Mouse (Mus musculus): ENCODE results near the gene Dnlz. TPM values are rescaled to one million over a fixed set of nuclear protein-coding genes. Genes with fewer than 3 reads are reported as not detected.

The Dnlz gene
- total and polyA plus RNA-seq, 3 experiments = 22.7 to 25.9 (median 23.2) TPM

- 93% methylated on average over 5 of the region's 5 CpGs for WGBS
- no peak for DNase-seq
- H3K36me3 ChIP-seq (ENCODE audit: control insufficient read depth, insufficient read depth, low read length) = no peaks in the 10 kb centered on the region; the same call in none of the 2 replicates
Measured at GRCm38 (mm10) chr2:26362991-26363390, 11.1 kb upstream of the Dnlz start.

GRCm38 (mm10) chr2:26360772-26361171 is 8.9 kb upstream of the Dnlz start, which contains the start of gene Card9:
Gene Card9 (minus strand): TSS chr2:26360918.
- WGBS = 52% methylated on average over 3 of the region's 3 CpGs
- TF ChIP-seq CTCF (IDR thresholded peaks at IDR 0.05) = no peak
- no peak for TF ChIP-seq EP300 (IDR thresholded peaks at IDR 0.05; ENCODE audit: insufficient read depth, low read depth, low read length)
- TF ChIP-seq POLR2A (IDR thresholded peaks at IDR 0.05; ENCODE audit: insufficient read depth, low read depth, low read length) = no peak
- peak; percentile 32 to 56 for DNase-seq
- intact Hi-C loops (cut with DNase I) = no loop called here
- Histone ChIP-seq H3K27me3 (ENCODE audit: control insufficient read depth, insufficient read depth, low read length) (no peaks in the 10 kb centered on the region), H3K36me3 (ENCODE audit: control insufficient read depth, insufficient read depth, low read length) (no peaks in the 10 kb centered on the region), H3K27ac (peak within 1 kb of the TSS; percentile 77), H3K9ac (ENCODE audit: low read depth, low read length) (peak within 1 kb of the TSS; percentile 45; the same call in 1 of the 2 replicates), H3K79me2 (replicated peaks; ENCODE audit: control insufficient read depth, insufficient read depth, low read length) (no peaks in the 10 kb centered on the region), H3K4me1 (ENCODE audit: control insufficient read depth, insufficient read depth, low read length) (peaks cover 11% of the 10 kb centered on the region), H3K4me3 (no peak within 1 kb of the TSS)

More at GRCm38 (mm10) chr2:26362991-26363390, 11.1 kb upstream of the Dnlz start:
- Histone ChIP-seq H3K27me3 (ENCODE audit: control insufficient read depth, insufficient read depth, low read length) (no peaks in the 10 kb centered on the region), H3K4me3 (no peak overlapping the region), H3K27ac (no peak overlapping the region), H3K9ac (ENCODE audit: low read depth, low read length) (no peak overlapping the region), H3K4me1 (ENCODE audit: control insufficient read depth, insufficient read depth, low read length) (peaks cover 12% of the 10 kb centered on the region), H3K79me2 (replicated peaks; ENCODE audit: control insufficient read depth, insufficient read depth, low read length) (no peaks in the 10 kb centered on the region)
- intact Hi-C loops (cut with DNase I) = no loop called here
- TF ChIP-seq POLR2A (IDR thresholded peaks at IDR 0.05; ENCODE audit: insufficient read depth, low read depth, low read length) (no peak), EP300 (IDR thresholded peaks at IDR 0.05; ENCODE audit: insufficient read depth, low read depth, low read length) (no peak), CTCF (IDR thresholded peaks at IDR 0.05) (no peak)

- peak; percentile 47 to 73 for DNase-seq
- no peak overlapping the region for H3K4me3 ChIP-seq
- intact Hi-C loops (cut with DNase I) = no loop called here
- peaks cover 8% of the 10 kb centered on the region for H3K4me1 ChIP-seq (ENCODE audit: control insufficient read depth, insufficient read depth, low read length)
- WGBS = 32% methylated on average over 6 of the region's 6 CpGs
- H3K36me3 ChIP-seq (ENCODE audit: control insufficient read depth, insufficient read depth, low read length) = no peaks in the 10 kb centered on the region
- no peaks in the 10 kb centered on the region for H3K27me3 ChIP-seq (ENCODE audit: control insufficient read depth, insufficient read depth, low read length)
- peak overlapping the region; percentile 77 for H3K27ac ChIP-seq
- H3K9ac ChIP-seq (ENCODE audit: low read depth, low read length) = peak overlapping the region; percentile 45; the same call in 1 of the 2 replicates
- no peaks in the 10 kb centered on the region for H3K79me2 ChIP-seq (replicated peaks; ENCODE audit: control insufficient read depth, insufficient read depth, low read length)
- TF ChIP-seq POLR2A (IDR thresholded peaks at IDR 0.05; ENCODE audit: insufficient read depth, low read depth, low read length) = peak; percentile 48; the same call in 1 of the 2 replicates
- no peak for TF ChIP-seq CTCF (IDR thresholded peaks at IDR 0.05)
Measured at GRCm38 (mm10) chr2:26359983-26360382, 8.1 kb upstream of the Dnlz start.

GRCm38 (mm10) chr2:26358667-26359320 is 6.9 kb upstream of the Dnlz start:
- no peak overlapping the region for H3K4me3 ChIP-seq

GRCm38 (mm10) chr2:26357484-26357883 is 5.6 kb upstream of the Dnlz start:
- Histone ChIP-seq H3K27ac (no peak overlapping the region), H3K4me1 (ENCODE audit: control insufficient read depth, insufficient read depth, low read length) (peaks cover 6% of the 10 kb centered on the region), H3K79me2 (replicated peaks; ENCODE audit: control insufficient read depth, insufficient read depth, low read length) (peaks cover under 1% of the 10 kb centered on the region; the same call in 1 of the 2 replicates), H3K36me3 (ENCODE audit: control insufficient read depth, insufficient read depth, low read length) (no peaks in the 10 kb centered on the region), H3K9ac (ENCODE audit: low read depth, low read length) (no peak overlapping the region), H3K27me3 (ENCODE audit: control insufficient read depth, insufficient read depth, low read length) (no peaks in the 10 kb centered on the region), H3K4me3 (no peak overlapping the region)
- 69% methylated on average over 15 of the region's 15 CpGs for WGBS
- TF ChIP-seq POLR2A (IDR thresholded peaks at IDR 0.05; ENCODE audit: insufficient read depth, low read depth, low read length) (no peak), CTCF (IDR thresholded peaks at IDR 0.05) (0 out of 2 replicates have a peak, but pooled peaks have one; percentile 10), EP300 (IDR thresholded peaks at IDR 0.05; ENCODE audit: insufficient read depth, low read depth, low read length) (no peak)
- no peak for DNase-seq
- intact Hi-C loops (cut with DNase I) = no loop called here

More at GRCm38 (mm10) chr2:26358667-26359320, 6.9 kb upstream of the Dnlz start:
- Histone ChIP-seq H3K36me3 (ENCODE audit: control insufficient read depth, insufficient read depth, low read length) (no peaks in the 10 kb centered on the region), H3K79me2 (replicated peaks; ENCODE audit: control insufficient read depth, insufficient read depth, low read length) (no peaks in the 10 kb centered on the region), H3K27ac (no peak overlapping the region; the same call in 1 of the 2 replicates), H3K27me3 (ENCODE audit: control insufficient read depth, insufficient read depth, low read length) (no peaks in the 10 kb centered on the region), H3K9ac (ENCODE audit: low read depth, low read length) (no peak overlapping the region), H3K4me1 (ENCODE audit: control insufficient read depth, insufficient read depth, low read length) (peaks cover 3% of the 10 kb centered on the region)
- TF ChIP-seq CTCF (IDR thresholded peaks at IDR 0.05) (no peak), POLR2A (IDR thresholded peaks at IDR 0.05; ENCODE audit: insufficient read depth, low read depth, low read length) (no peak), EP300 (IDR thresholded peaks at IDR 0.05; ENCODE audit: insufficient read depth, low read depth, low read length) (no peak)
- intact Hi-C loops (cut with DNase I) = no loop called here
- 78% methylated on average over 13 of the region's 13 CpGs for WGBS
- DNase-seq = no peak

GRCm38 (mm10) chr2:26356678-26357077 is 4.8 kb upstream of the Dnlz start:
- no peak overlapping the region for H3K27ac ChIP-seq
- no peaks in the 10 kb centered on the region for H3K27me3 ChIP-seq (ENCODE audit: control insufficient read depth, insufficient read depth, low read length)
- no peak for DNase-seq
- WGBS = 60% methylated on average over 7 of the region's 7 CpGs
- H3K9ac ChIP-seq (ENCODE audit: low read depth, low read length) = no peak overlapping the region
- TF ChIP-seq CTCF (IDR thresholded peaks at IDR 0.05) (no peak), POLR2A (IDR thresholded peaks at IDR 0.05; ENCODE audit: insufficient read depth, low read depth, low read length) (no peak), EP300 (IDR thresholded peaks at IDR 0.05; ENCODE audit: insufficient read depth, low read depth, low read length) (no peak)
- H3K79me2 ChIP-seq (replicated peaks; ENCODE audit: control insufficient read depth, insufficient read depth, low read length) = peaks cover 3% of the 10 kb centered on the region; the same call in 1 of the 2 replicates
- intact Hi-C loops (cut with DNase I) = no loop called here
- H3K36me3 ChIP-seq (ENCODE audit: control insufficient read depth, insufficient read depth, low read length) = no peaks in the 10 kb centered on the region
- H3K4me3 ChIP-seq = no peak overlapping the region
- peaks cover 7% of the 10 kb centered on the region for H3K4me1 ChIP-seq (ENCODE audit: control insufficient read depth, insufficient read depth, low read length)

Measured in heart, adult 2 months (tissue).